Mouse (Mus musculus): Measurements from ENCODE around the gene Ackr2. TPM values are rescaled to one million over a fixed set of nuclear protein-coding genes. Genes with fewer than 3 reads are reported as not detected.

Gene Ackr2
- polyA plus RNA-seq, 2 experiments from 2014 or later = not detected

DNA sequence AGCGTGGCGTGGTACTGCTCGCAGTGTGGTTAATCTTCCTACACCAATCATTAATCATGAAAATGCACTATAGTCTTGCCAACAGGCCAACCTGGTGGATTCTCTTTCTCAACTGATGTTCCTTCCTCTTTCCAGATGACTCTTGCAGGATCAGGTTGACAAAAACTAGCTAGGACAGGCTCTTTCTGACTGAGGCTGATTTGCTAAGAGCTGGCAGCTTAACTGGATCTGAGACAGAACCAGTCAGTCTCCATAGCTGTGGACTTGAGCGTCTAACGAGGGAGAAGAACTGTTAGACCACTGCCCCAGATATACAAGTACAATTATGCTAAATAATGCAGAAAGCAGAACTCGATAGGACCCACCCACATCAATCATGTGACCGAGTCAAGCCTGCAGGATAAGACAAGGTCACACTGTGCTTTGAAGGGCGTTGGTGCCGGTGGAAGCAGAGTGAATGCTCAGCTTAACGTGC lies 20.9 kb downstream of the Ackr2 start:
- no peak for ATAC-seq

DNA sequence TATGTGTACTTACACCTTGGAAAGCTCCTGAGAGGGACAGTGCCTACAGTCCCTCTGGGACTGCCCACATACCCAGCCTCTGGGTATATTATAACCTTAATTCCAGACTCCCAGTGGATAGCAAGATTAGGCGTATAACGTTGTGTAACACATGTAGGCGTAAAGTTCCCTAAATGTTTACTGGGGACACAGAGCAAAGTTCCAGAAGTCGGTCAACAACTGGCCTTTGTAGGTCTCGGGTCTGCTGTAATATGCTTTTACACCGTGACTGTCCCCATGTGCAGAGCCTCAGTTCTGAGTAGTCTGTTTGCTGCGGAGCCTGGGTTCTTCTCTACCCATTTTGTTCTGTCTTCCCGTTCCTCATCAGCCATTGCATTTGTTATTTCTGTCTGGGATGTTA lies 25.3 kb downstream of the Ackr2 start:
- ATAC-seq = no peak

DNA sequence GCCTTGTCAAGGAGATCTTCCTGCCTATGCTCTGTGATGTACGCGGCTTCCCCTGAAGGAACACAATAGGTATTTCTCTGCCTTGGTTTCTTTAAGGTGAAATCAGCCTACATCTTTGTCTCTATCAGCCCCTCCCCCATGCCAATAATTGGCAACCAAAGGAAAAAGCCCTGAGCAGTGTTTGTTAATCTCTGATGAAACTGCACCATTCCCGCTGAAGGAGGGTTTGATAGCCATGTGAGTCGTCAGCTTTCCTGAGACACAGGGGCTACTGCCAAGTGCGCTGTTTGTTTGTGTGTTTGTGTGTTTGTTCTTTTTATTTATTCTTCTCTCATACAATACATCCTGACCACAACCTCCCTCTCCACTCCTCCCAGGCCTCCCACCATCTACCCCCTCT lies 25.8 kb downstream of the Ackr2 start:
- no peak for ATAC-seq

DNA sequence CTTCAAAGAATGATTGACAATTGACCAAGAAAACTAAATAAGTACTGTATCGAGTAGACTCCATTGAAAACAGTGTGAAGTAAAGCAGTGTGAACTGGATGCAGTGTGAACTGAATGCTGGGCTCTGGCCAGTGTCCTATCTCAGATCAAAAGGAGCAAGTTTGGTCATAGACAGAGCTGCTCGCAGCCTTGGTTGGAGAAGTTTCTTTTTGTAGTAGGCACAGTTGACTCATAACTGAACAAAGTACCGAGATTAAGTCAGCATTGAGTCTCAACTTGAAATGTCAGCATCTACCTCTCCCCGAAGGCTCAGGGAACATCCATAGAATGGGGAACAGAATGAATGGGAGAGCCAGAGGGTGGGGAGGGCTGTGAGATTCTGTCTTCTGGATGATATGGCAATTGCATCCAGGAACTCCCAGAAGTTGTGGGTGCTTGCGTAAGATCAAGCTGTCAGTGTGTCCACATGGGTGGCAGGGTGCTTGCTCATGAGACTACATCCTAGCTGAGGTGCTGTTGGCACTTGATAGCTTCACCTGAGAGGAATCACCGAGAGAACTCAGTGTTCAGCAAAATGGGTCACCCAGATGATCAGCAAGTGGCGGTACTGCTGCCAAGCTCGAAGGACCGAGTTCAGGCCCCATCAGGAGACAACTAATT lies 26.9 kb downstream of the Ackr2 start:
- no peak for ATAC-seq

DNA sequence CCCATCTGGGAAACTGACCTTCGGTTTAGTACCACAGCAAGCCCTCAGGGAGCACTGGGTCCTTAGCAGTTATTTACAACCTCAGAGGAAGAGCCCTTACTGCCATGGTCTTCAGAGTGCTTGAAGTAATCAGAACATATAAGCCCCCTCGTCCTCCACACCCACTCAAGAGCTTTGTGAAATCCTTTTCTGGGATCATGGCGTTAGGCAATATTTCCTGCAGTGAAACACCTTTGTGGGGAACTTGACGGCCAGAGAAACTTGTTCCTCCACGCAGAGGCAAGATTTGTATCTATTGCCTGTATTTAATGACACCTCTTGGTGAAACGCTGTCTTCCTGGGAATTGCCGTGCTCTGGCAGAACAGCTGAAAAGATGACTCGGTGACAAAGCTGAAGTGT lies 27.8 kb downstream of the Ackr2 start:
- ATAC-seq = no peak

DNA sequence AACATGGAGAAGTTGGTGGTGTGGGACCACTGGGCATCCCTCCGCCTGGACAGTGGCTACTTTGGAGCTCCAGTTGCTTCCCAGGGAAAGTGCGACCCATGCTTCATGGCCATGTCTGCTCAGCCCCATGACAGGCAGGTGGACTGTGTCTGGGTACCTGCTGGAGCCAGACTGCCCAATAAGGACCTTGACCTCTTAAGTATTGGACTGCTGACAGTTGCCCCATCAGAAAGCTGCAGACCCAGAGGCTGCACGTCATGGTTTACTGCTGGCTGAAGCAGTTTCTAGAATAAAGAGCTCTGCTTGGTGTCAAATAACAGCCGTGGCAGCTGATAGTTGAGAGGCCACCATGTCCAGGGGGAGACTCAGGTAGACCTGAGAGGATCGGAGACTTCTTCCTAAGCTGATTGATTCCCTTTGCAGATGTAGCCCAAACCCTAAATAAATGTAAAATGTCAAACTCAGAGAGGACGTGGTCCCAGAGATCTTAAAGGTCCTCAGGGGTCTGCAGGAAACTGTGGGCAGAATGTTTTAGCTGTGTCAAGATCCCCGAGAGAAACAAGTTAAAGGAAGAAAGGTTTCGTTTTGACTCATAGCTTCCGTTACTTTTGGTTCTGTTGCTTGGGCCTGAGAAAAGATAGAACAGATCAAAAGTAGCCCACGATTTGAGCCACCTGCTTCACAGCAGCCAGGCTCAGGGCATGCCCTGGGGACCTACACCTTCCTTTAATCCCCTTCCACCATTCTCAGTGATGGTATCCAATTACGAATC lies 28.7 kb downstream of the Ackr2 start:
- peak; percentile 93 for ATAC-seq

DNA sequence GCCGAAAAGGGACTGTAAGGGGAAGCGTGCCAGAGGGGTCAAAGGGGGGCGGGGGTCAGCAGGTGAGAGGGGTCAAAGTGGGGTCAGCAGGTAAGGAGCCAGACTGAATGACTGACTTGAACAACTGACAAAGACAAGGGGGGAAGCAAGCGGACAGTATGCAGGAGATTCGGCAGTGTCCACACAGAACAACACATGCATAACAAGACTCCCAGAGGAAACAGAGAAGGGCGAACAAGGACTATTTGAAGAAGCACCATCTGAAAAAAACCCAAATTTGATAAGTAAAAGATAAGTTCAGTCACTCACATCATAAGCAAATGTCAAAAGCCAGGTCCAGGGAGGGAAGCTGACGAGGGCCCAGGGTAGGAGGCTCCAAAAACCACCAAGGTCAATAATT lies 29.6 kb downstream of the Ackr2 start:
- ATAC-seq = no peak

DNA sequence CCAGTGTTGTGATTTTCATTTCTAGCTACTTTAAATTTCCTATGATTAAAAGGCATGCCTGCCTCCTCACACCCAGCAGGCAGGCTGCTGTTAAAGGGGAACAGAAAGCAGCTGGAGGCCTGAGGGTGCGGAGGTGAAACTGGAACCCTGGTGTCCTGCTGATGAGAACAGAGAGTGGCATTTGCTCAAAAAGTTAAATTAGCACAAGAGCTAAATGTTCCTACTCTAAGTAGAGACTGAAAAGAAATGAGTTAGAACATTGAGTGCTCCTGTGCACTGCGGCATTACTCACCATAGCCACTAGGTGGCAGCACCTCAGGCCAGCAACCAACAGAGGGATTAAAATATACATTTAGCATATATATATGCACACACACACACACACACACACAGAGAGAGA lies 30.3 kb downstream of the Ackr2 start:
- ATAC-seq = peak; percentile 31

DNA sequence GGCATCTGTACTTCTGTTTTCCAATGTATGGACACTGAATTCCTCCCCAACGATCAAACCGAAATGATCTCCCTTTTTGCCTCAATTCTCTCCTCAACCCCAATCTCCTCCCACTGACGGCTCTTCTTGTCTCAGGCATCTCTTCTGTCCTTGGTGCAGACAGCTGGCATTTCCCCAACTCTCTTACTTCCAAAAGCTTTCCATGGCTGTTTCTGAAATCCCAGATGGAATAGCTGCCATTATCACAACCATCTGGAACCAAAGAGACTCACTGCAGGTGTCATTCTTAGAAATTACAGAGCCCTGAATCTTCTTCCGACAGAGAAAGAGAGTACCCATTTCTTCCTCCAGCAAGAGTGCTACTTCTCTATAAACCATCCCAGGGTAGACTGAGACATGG lies 36.7 kb downstream of the Ackr2 start:
- ATAC-seq = no peak

DNA sequence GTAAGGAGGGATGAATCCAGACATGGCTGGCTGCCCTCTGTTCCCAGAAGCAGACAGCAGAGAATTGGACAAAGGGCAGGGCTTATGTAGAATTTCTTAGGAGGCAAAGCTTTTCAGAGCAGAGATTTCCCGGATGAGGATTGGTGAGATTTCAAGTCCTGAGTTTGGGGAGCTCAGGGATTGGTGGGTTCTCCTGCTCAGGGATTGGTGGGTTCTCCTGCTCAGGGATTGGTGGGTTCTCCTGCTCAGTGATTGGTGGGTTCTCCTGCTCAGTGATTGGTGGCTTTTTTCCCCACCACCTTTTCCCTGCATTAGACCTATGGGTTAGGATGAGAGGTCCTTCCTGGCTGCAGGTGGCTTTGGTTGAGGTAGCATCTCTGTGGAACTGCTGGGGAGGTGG lies 38.8 kb downstream of the Ackr2 start:
- no peak for ATAC-seq

DNA sequence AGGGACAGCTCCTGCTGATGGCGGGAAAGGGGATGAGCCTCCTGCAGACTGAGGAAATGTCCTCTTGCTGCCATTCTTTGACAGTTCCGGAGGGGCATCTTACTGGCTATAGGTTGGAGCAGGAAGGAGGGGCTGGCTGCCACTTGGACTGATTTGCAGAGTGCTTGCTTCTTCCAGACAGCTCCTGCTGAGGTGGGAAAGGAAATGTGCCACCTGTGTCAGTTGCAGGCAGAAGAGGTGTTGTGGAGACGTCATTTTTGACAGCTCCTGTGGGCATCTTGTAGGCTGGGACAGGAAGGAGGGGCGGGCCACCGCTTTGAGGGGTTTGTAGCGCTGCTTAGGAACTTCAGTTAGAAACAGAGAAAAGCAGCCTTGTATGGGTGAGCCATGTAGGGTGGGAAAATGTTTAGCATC lies 39.3 kb downstream of the Ackr2 start:
- peak; percentile 64 for ATAC-seq

DNA sequence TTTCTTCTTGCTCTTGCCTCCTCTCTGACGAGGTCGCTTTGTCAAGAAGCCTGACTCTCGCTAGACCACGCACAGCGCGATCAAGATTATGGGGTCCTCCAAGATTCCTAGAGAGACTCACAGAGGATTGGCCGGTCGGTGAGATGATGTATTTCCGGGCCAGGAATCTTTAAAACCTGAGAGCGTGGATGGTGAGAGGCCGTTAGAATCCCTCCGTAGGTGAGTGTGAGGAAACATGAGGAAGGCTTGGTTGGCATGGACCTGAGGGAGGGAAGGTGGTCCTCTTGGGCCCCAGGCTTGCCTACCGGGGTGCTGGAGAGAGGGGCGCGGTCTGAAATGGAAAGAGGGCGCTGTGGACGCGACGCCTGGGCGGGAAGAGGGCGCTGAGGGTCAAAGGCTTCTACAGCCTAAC lies 39.8 kb downstream of the Ackr2 start:
- no peak for ATAC-seq

DNA sequence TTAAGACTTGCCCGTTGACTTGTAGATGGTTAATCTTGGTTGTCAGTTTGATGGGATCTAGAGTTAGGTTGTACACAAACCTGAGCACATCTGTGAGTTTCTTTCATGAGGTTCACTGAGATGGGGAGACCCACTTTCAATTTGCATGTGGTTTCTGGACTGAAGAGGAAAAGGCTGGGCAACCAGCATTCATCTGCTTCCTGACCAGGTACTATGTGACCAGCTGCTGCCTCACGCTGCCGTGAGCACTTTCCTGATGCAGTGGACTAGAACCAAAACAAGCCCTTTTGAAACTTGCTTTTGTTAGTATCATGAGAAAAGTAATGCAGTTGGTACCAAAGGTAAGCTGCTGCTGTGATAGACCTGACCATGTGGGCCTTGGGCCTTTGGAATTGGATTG lies 44.9 kb downstream of the Ackr2 start:
- no peak for ATAC-seq

DNA sequence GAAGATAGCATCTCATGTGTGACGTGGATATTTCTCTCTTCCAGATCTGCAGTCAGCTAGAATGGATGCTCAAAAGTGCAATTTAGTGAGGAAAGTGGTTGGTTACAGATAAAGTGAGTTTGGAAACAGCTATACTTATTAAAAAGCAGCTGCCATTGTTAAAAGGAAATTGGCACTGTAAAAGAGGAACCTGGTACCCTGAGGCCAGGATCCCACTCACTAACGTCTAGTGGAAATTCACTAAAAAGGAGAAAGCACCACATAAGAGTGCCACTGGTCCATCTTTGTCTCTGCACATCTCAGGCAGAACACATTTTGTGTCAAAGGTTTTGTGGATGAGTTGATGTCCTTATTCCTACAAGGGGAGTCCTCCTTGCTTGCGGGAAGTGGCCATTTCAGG lies 45.5 kb downstream of the Ackr2 start:
- no peak for ATAC-seq

DNA sequence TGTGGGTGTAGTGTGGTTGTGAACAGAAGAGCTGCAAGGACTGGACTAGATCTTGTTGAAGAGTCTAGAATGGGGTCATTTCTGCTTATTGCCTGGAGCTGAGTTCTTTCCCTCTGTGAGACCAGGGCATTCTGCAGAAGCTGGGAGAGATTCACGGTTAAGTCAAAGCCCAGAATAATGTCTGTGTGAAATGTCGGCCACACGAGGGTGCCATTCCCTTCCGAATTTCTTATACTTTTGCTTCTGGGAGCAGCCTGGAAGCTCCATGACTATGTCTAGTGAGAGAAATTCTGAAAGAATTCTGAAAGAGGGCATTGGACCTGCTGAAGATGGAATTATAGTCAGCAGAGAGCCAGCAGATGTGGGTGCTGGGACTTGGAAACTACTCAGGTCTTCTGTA lies 49.6 kb downstream of the Ackr2 start:
- ATAC-seq = no peak

DNA sequence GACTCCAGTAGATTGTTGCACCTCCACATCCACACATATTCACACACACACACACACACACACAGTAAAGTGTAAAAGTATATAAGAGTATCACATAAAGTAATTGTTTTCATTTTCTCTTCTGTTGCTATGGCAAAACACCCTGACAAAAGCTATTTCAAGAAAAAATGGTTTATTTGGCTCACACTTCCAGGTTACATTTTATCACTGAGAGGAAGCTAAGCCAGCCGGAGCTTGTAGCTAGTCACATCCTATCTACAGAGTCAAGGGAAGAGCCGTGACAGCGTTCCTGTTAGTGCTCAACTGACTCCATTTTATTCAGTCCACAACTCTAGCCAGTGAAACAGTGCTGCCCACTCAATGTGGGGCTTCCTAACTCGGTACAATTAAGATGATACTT lies 50.3 kb downstream of the Ackr2 start:
- ATAC-seq = no peak

DNA sequence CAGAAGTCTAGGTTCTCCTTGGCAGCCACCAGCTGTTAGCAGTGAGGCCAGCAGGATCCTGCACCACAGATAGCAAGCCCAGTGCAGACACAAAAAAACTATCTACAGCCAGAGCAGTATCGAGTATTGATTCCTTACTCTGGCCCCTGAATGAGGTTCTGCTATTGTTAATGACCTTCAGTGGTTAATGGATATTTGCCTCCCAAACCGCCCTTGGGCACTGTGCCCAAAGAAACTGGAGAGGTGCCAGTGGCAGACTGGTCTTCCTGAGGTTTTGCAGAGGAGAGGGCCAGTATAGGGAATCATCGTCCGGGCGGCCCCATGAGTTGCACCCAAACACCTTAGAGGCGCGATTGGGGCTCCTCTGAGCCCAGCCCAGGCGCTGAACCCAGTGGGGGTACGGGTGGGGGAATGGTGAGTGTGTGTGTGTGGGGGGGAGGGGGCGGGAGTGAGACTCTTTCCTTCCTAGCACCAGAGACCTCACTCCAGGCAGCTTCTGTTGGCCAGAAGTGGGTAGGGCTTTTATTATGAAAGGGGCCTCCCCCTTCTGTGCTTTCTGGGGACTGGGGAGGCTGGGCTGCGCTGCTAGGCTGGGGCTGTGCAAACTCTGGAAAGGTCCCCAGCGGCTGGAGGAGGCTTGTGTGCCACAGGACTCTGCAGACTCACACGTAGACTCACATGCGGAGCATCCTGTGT lies 52.4 kb downstream of the Ackr2 start, which contains the start of gene Fam198a:
Gene Fam198a, plus strand, starts transcription at position 571 of the 696 bp plus-strand sequence.
- no peak for ATAC-seq

DNA sequence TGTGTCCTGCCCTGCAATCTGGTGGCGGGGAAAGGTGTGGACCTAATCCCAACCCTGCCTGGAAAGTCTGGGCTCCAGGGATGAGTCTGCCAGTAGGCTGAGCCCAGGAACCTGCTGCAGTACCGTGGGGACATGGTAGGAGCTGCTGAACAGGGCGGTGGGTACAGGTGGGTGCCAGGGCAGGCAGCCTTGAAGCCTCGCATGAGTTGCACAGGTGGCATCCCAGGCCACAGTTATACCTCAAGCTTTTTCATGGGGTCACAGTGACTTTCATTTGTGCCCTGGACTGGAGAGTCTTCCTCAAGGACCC lies 52.9 kb downstream of the Ackr2 start:
- ATAC-seq = no peak

DNA sequence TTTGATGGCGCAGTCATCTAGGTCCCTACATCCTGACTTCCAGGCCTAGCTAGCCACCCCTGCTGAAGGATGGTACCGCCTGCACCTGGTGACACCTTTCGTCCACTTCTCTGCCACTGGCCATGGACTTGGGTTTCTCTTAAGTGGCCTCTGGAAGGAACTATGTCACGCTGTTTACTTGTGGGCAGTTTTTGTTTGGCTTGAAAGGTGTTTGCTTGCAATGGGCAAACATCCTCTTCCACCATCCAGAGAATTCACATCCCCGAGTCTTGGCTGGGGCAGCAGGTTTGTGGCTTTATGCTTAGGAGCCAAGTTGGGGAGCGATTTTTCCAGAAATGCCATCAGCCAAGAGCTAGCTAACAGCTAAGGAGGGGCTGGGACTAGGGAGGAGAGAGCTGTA lies 54.4 kb downstream of the Ackr2 start:
- no peak for ATAC-seq

DNA sequence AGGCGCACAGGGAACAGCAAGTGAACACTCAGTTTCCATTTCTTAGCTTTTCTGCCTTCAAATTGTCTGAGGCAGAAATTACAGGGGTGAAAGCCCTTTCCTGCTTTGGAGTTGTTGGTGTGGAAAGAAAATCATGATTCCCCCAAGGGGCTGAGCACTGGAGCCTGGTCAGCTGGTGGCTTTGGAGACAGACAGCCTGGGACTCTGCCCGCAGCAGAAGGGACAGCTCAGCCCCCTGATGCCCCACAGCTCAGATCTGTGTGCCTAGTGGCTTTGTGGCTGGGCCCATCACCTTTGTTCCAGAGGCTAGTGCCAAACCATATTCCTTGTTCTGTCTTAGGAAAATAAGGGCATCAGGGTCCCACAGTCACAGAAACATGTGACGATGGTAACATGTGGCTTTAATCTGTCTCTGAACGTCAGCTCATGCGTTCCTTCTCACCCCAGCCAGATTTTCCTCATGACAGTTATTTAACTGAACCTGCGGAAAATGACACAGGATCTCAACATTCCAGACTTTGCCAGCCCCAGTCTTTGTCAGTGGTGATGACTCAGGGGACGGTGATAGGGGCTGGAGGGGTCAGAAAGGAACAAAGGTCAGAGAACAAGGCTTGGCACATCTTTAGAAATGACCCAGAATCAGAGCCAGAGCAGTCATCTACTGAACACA lies 61.9 kb downstream of the Ackr2 start:
- no peak for ATAC-seq
